Mouse (Mus musculus): ENCODE results near the gene Pdcd4. TPM values are rescaled to one million over a fixed set of nuclear protein-coding genes. Genes with fewer than 3 reads are reported as not detected.

Gene Pdcd4
- polyA plus RNA-seq, 1 experiment from 2014 or later, result 64.9 TPM

GRCm38 (mm10) chr19:53859149-53859548 is 32.9 kb upstream of the Pdcd4 start:
- Histone ChIP-seq H3K4me1 (0 out of 2 replicates have a peak, but pooled peaks cover under 1% of the 10 kb centered on the region), H3K36me3 (replicated peaks) (no peaks in the 10 kb centered on the region), H3K27ac (no peak overlapping the region), H3K9ac (no peak overlapping the region), H3K4me3 (no peak overlapping the region), H3K9me3 (no peaks in the 10 kb centered on the region), H3K4me2 (no peak overlapping the region), H3K27me3 (replicated peaks) (no peaks in the 10 kb centered on the region)
- WGBS, result 37% methylated on average over 9 of the region's 9 CpGs
- ATAC-seq (replicated peaks), result no peak

- no peak overlapping the region for H3K4me2 ChIP-seq
- H3K27me3 ChIP-seq (replicated peaks), result no peaks in the 10 kb centered on the region
- H3K9me3 ChIP-seq, result no peaks in the 10 kb centered on the region
- H3K27ac ChIP-seq, result no peak overlapping the region
- H3K9ac ChIP-seq, result no peak overlapping the region
- H3K4me3 ChIP-seq, result no peak overlapping the region
- no peaks in the 10 kb centered on the region for H3K36me3 ChIP-seq (replicated peaks)
- no peaks in the 10 kb centered on the region for H3K4me1 ChIP-seq
- WGBS, result 42% methylated on average over 7 of the region's 7 CpGs
- ATAC-seq (replicated peaks), result no peak
These were observed 32.4 kb upstream of the Pdcd4 start for GRCm38 (mm10) chr19:53859593-53859992.

- Histone ChIP-seq H3K9ac (no peak overlapping the region), H3K36me3 (replicated peaks) (no peaks in the 10 kb centered on the region), H3K4me1 (no peaks in the 10 kb centered on the region), H3K9me3 (no peaks in the 10 kb centered on the region), H3K27ac (no peak overlapping the region), H3K4me2 (no peak overlapping the region), H3K27me3 (replicated peaks) (no peaks in the 10 kb centered on the region), H3K4me3 (no peak overlapping the region)
- WGBS, result 81% methylated on average over 7 of the region's 7 CpGs
- no peak for ATAC-seq (replicated peaks)
These were observed 30.7 kb upstream of the Pdcd4 start for GRCm38 (mm10) chr19:53861346-53861745.

GRCm38 (mm10) chr19:53862573-53863246 is 29.3 kb upstream of the Pdcd4 start:
- Histone ChIP-seq H3K27me3 (replicated peaks) (no peaks in the 10 kb centered on the region), H3K4me2 (no peak overlapping the region), H3K36me3 (replicated peaks) (no peaks in the 10 kb centered on the region), H3K4me3 (no peak overlapping the region), H3K9me3 (no peaks in the 10 kb centered on the region), H3K9ac (no peak overlapping the region), H3K27ac (no peak overlapping the region), H3K4me1 (no peaks in the 10 kb centered on the region)
- ATAC-seq (replicated peaks), result no peak
- WGBS, result 59% methylated on average over 8 of the region's 8 CpGs

GRCm38 (mm10) chr19:53867238-53867637 is 24.8 kb upstream of the Pdcd4 start:
- ATAC-seq (replicated peaks), result no peak
- H3K9me3 ChIP-seq, result no peaks in the 10 kb centered on the region
- H3K9ac ChIP-seq, result no peak overlapping the region

GRCm38 (mm10) chr19:53868125-53868524 is 23.9 kb upstream of the Pdcd4 start:
- Histone ChIP-seq H3K4me3 (no peak overlapping the region), H3K4me1 (no peaks in the 10 kb centered on the region), H3K36me3 (replicated peaks) (no peaks in the 10 kb centered on the region), H3K27ac (no peak overlapping the region), H3K4me2 (no peak overlapping the region), H3K9me3 (no peaks in the 10 kb centered on the region), H3K9ac (no peak overlapping the region), H3K27me3 (replicated peaks) (no peaks in the 10 kb centered on the region)
- ATAC-seq (replicated peaks), result no peak
- WGBS, result 93% methylated on average over 6 of the region's 6 CpGs

More at GRCm38 (mm10) chr19:53867238-53867637, 24.8 kb upstream of the Pdcd4 start:
- Histone ChIP-seq H3K27ac (no peak overlapping the region), H3K36me3 (replicated peaks) (no peaks in the 10 kb centered on the region), H3K27me3 (replicated peaks) (no peaks in the 10 kb centered on the region), H3K4me1 (no peaks in the 10 kb centered on the region), H3K4me2 (no peak overlapping the region), H3K4me3 (no peak overlapping the region)

GRCm38 (mm10) chr19:53868796-53869195 is 23.2 kb upstream of the Pdcd4 start:
- Histone ChIP-seq H3K27me3 (replicated peaks) (no peaks in the 10 kb centered on the region), H3K9ac (no peak overlapping the region), H3K9me3 (no peaks in the 10 kb centered on the region), H3K4me1 (no peaks in the 10 kb centered on the region), H3K36me3 (replicated peaks) (no peaks in the 10 kb centered on the region), H3K27ac (no peak overlapping the region), H3K4me3 (no peak overlapping the region), H3K4me2 (no peak overlapping the region)
- WGBS, result 96% methylated on average over 1 of the region's 1 CpGs
- ATAC-seq (replicated peaks), result no peak

- no peak for ATAC-seq (replicated peaks)
- H3K27me3 ChIP-seq (replicated peaks), result no peaks in the 10 kb centered on the region
- WGBS, result 82% methylated on average over 4 of the region's 4 CpGs
- peaks cover 2% of the 10 kb centered on the region for H3K4me1 ChIP-seq
- no peak overlapping the region for H3K4me2 ChIP-seq
- no peaks in the 10 kb centered on the region for H3K9me3 ChIP-seq
- H3K36me3 ChIP-seq (replicated peaks), result no peaks in the 10 kb centered on the region
- H3K27ac ChIP-seq, result no peak overlapping the region
- no peak overlapping the region for H3K9ac ChIP-seq
- no peak overlapping the region for H3K4me3 ChIP-seq
These were observed 22.3 kb upstream of the Pdcd4 start for GRCm38 (mm10) chr19:53869427-53870385.

GRCm38 (mm10) chr19:53870568-53870967 is 21.5 kb upstream of the Pdcd4 start:
- WGBS, result 64% methylated on average over 2 of the region's 2 CpGs
- Histone ChIP-seq H3K36me3 (replicated peaks) (no peaks in the 10 kb centered on the region), H3K4me2 (no peak overlapping the region), H3K27ac (no peak overlapping the region), H3K9ac (no peak overlapping the region), H3K27me3 (replicated peaks) (no peaks in the 10 kb centered on the region), H3K9me3 (no peaks in the 10 kb centered on the region), H3K4me1 (peaks cover 6% of the 10 kb centered on the region), H3K4me3 (no peak overlapping the region)
- no peak for ATAC-seq (replicated peaks)

GRCm38 (mm10) chr19:53871502-53871901 is 20.5 kb upstream of the Pdcd4 start:
- no peak overlapping the region for H3K4me3 ChIP-seq
- H3K4me2 ChIP-seq, result no peak overlapping the region
- H3K27ac ChIP-seq, result no peak overlapping the region
- H3K9ac ChIP-seq, result no peak overlapping the region
- 87% methylated on average over 6 of the region's 6 CpGs for WGBS
- H3K36me3 ChIP-seq (replicated peaks), result no peaks in the 10 kb centered on the region
- H3K9me3 ChIP-seq, result no peaks in the 10 kb centered on the region
- peaks cover 6% of the 10 kb centered on the region for H3K4me1 ChIP-seq
- ATAC-seq (replicated peaks), result no peak
- no peaks in the 10 kb centered on the region for H3K27me3 ChIP-seq (replicated peaks)

- Histone ChIP-seq H3K9ac (no peak overlapping the region), H3K27ac (no peak overlapping the region), H3K4me2 (no peak overlapping the region), H3K9me3 (no peaks in the 10 kb centered on the region), H3K27me3 (replicated peaks) (no peaks in the 10 kb centered on the region), H3K4me3 (no peak overlapping the region), H3K4me1 (peaks cover 6% of the 10 kb centered on the region), H3K36me3 (replicated peaks) (no peaks in the 10 kb centered on the region)
- WGBS, result 87% methylated on average over 6 of the region's 6 CpGs
- no peak for ATAC-seq (replicated peaks)
These were observed 18.9 kb upstream of the Pdcd4 start for GRCm38 (mm10) chr19:53872994-53873713.

- 37% methylated on average over 6 of the region's 6 CpGs for WGBS
- no peaks in the 10 kb centered on the region for H3K27me3 ChIP-seq (replicated peaks)
- no peak overlapping the region for H3K4me2 ChIP-seq
- H3K36me3 ChIP-seq (replicated peaks), result no peaks in the 10 kb centered on the region
- no peak for ATAC-seq (replicated peaks)
- peaks cover 6% of the 10 kb centered on the region for H3K4me1 ChIP-seq
- H3K9ac ChIP-seq, result no peak overlapping the region
- 0 out of 2 replicates have a peak overlapping the region, but pooled peaks have one; percentile 6 for H3K27ac ChIP-seq
- H3K9me3 ChIP-seq, result no peaks in the 10 kb centered on the region
- H3K4me3 ChIP-seq, result no peak overlapping the region
These were observed 16.8 kb upstream of the Pdcd4 start for GRCm38 (mm10) chr19:53875246-53875645.
